Mouse (Mus musculus) kidney, adult 8-10 months (tissue): ENCODE measurements at regions not wholly inside any gene's neighbourhood (a gene's known extent, or its start where the extent isn't known, plus 50 kb on each side); places are given as distances from the start of the nearest gene placed in this dataset.
A peak's percentile ranks its signal among the peaks of the same experiment; 100 is the strongest.
"Not testable (repeated sequence)": the region's sequence is repeated elsewhere in the genome, so short reads cannot be mapped to it uniquely, and the experiment has no call there.

Source experiments
- DNase-seq, 2 experiments: peaks; one replicate each; pipeline ENCODE4 v3.0.0; 2022

GRCm38 (mm10) chr7:106616932-106617331, 63.5 kb downstream of the Olfr693 start:
- peak in 1 of 2 experiments; percentile 2 for DNase-seq

DNA sequence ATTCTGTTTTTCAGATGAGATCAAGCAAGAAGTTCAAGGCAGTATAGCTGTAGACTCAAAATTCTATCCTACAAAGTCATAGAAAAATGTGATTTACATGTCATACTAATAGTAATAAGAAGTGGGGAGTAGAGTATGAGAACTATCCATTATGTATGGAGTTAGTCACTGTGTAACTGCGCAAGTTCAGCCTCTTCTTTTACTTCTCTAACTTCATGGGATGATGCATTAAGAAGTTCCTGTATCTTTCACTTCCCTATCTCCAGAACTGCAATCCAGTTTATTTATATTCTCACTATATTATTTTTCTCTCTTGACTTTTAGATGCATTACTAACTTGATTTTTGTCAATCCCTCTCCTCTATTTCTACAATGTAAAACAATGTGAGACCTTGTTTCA, 67.7 kb downstream of the Olfr693 start:
- no peak for DNase-seq

- DNase-seq = no peak
Measured at GRCm38 (mm10) chr7:106580424-106580823, 100.0 kb downstream of the Olfr693 start.

DNA sequence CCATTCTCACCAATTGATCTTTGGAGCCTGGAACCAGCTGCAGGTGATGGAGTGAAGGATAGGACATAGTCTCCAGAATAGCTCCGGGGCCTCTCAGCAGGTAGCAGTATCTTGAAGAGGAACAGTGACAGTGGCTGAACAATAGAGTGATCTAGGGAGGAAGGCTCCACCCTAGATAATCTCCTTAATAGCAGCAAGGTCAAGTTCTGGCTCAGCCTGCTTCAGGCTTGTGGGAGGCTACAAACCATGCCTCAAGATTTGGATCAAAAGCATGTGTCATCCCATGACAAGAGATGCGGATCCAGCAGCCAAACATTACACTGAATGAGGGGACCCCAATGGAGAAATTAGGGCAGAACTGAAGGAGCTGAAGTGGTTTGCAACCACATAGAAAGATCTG, 112.1 kb downstream of the Olfr693 start:
- not testable (repeated sequence) for DNase-seq

DNA sequence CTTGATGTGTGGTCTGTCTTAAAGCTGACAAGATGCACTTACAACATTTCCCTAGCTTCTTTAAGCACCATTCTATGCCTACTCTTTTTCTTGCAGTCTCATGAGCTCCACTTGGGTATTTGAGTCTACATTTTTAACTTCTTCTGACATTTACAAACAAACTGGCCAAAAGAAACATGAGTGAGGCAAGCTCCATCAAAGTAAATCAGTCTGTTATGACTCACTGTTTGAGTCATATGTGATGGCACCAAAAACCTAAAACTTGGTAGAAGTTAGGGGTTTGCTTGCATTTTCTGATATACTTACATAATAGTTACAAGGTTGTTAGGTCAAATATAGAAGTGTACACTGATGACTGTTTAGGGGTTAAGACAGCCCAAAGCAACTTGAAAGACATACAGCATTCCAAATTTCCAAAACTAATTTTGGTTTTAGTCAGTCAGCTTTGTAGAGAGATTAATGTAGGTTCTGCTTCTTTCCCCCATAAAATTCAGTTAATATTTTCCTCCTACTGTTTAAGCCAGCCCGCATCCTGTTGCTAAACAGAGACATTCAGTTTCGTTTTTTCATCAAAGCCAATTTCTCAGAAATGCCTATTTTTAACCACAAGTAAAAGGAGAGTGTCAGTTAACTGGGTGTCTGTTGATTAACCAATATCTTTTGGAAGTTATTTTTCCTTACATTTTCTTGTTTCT, 129.4 kb downstream of the Olfr693 start:
- DNase-seq = peak in 1 of 2 experiments; percentile 11

GRCm38 (mm10) chr7:106529433-106530102, 150.8 kb downstream of the Olfr693 start:
- DNase-seq = not testable (repeated sequence)

DNA sequence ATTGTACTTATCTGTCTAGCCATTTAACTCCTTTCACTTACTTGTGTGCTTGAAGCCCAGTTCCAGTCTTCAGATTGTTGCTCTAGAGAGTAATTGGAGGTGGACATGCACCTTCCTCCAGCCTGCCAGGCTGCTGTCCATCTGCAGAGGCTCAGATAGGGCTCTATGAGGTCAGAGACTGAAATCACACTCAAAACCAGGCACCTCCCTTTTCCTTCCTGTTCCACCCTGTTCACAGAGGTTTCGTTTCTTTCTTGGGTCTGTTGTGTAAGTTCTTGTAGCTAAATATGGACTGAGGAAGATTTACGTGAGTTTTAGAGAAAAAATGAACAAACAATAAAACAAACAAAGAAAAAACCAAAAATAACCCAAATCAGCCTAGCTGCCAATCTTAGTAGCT, 151.4 kb downstream of the Olfr693 start:
- peak; percentile 25 to 42 for DNase-seq

DNA sequence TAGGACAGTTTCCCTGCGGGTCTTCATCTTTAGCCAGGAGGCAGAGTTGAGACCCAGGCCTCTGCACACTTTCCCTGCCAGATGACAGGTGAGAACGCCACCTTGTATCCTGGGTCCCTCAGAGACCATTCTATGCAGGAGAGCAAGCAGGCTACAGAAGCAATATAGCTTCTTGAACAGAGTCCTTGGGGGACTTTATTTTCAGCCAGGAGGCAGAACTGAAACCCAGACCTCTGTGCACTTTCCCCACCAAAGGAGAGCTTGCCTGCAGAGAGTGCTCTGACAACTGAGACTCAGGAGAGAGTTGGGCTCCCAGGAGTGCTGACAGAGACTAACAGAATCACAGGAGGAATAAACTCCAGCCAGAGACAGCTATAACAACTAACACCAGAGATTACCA, 185.5 kb downstream of the Olfr693 start:
- no peak for DNase-seq
